Mouse (Mus musculus) heart, postnatal 0 days (tissue): Measurements from ENCODE around the gene Hoxd4.

ENCODE experiments used
- CTCF ChIP-seq: IDR thresholded peaks from 2 replicates; pipeline ENCODE4 v1.5.1; 2016; ENCODE audit warnings: antibody characterized with exemption, control low read depth, low read depth
- EP300 ChIP-seq: IDR thresholded peaks from 2 replicates; pipeline ENCODE4 v1.6.1; 2016; ENCODE audit warnings: antibody characterized with exemption, low read depth

- TF ChIP-seq EP300 = no peak
- TF ChIP-seq CTCF = no peak
Observed at GRCm38 (mm10) chr2:74693432-74693827, 18.3 kb upstream of the Hoxd4 start.
